Mouse (Mus musculus): ENCODE measurements around the gene Rnase12.

Gene Rnase12

DNA sequence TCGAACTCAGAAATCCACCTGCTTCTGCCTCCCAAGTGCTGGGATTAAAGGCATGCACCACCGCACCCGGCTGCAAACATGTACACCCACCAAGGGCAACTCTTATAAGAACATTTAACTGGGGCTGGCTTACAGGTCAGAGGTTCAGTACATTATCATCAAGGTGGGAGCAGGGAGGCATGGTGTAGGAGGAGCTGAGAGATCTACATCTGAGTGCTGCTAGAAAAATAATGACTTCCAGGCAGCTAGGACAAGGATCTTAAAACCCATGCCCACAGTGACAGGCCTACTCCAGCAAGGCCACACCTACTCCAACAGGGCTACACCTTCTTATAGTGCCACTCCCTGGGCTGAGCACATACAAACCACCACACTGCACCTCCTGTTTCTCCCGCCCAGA is 28.4 kb upstream of the Rnase12 start:
- in situ Hi-C loops (cut with MboI, MseI), result no loop called here

DNA sequence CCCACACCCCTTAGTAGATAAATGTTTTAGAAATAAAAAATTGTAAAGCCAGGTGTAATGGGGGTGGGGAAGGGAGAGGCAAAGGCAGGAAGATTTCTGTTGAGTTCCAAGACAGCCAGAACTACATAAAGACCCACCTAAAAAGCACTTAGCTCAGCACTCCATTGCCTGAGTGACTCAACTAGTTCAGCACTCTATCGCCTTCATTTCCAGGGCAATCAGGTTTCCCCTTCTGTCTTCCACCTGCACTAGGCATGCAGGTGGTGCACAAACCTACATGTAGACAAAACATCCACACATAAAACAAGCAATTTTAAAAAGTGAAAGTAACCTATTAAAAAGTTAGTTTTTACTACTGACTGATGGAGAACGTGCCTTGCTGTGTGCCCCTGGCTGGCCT is 27.6 kb upstream of the Rnase12 start:
- in situ Hi-C loops (cut with MboI, MseI), result no loop called here

DNA sequence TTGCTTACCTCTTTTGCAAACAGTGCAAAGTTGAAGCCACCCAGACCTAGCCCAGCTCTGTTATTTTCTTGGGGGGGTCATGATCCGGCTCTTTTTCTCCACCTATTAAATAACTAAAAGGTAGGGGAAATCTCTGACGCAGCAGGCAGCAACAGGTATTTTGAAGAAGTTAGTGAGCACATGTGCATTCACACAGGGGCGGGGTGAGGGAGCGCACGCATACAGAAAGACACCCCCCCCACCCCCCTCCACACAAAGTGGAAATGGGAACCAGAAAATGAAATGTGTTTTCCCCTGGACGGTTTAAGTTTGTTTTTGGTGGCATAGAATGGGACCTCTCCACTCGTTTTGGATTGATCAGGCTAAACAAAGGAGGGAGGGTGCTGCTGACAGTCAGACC is 26.3 kb upstream of the Rnase12 start:
- in situ Hi-C loops (cut with MboI, MseI), result no loop called here

DNA sequence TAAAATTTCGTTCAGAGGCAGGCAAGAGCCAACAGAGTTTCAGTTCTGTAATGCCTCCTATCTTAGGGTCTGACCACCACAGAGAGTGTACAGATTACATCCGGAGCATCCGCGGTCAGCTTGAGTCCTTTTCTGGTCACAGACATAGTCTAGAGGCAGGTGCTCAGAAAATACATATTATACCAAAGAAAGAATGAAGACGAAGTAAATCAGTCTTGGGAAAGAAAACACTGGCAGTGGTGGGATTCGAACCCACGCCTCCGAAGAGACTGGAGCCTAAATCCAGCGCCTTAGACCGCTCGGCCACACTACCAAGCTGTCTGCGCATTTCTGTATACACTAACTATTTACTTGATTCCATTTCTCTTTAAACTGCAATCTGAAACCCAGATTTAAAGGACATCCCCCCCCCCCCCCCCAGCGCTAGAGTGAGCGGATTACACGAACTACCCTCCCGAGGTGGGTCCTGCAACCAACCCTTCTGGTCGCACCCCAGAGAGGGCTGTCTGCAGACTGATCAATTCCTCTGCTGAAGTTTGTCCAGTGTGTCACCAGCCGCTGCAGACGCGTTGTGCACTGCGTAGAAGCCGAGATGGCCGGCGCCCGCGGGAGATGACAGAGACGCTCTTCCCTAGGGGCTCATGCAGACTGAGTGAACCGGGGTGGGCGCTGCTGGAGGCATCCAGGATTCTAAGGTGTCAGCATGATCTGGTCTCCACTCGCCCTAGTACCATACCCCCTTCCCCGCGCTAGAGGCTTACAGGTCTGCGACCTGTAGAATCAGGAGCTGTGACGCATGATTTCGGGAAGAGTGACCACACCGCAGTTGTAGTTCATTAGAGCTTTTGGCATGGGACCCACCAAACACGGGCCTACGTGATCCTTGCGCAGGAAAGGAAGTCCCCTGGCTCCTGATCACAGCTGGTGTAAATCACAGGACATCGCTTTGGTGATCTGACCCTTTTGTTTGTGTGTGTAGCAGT is 25.4 kb upstream of the Rnase12 start:
- in situ Hi-C loops (cut with MboI, MseI), result no loop called here

GRCm38 (mm10) chr14:51081035-51081434 is 23.6 kb upstream of the Rnase12 start:
- in situ Hi-C loops (cut with MboI, MseI), result no loop called here

GRCm38 (mm10) chr14:51079180-51079579 is 21.7 kb upstream of the Rnase12 start:
- in situ Hi-C loops (cut with MboI, MseI), result no loop called here

DNA sequence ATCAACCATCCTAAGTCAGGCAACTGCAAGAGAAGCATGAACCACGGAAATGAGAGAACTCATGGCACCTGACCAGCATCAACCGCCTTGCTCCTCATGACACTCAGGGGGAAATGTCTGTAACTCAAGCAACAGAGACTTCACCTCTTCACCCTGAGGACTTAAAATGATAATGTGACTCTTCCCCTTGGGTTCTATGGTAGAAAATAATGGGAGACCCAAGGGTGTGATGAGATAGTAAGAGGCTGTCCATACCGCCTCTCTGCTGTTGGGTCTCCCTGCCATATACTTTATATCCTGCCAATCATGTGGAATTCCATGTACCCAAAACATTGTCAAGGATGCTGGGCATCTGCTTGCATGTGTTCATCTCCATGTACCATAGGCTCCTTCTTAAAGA is 16.9 kb upstream of the Rnase12 start, which contains the start of gene Olfr750:
Gene Olfr750, minus strand, starts transcription at position 101 of the 400 bp plus-strand sequence.
- in situ Hi-C loops (cut with MboI, MseI), result loop anchor here (5.0 kb wide), 1 partner anchor 267 kb away; the partner anchor contains the start of genes Ccnb1ip1 and Parp2

DNA sequence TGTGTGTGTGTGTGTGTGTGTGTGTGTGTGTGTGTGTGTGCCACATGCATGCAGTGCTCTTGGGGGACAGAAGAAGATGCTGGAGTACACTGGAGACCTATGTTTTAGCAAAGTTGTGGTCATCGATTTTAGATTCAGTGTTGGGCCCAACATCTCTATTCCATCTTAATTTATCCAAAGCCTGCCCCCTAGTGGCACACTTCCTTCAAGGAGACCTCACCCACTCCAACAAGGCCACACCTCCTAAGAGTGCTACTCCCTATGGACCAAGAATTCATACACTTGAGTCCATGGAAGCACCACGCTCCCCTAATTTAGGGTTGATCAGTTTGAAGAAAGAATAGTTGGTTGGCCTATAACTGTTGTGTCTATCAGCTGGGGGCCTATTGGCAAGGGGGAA is 12.2 kb upstream of the Rnase12 start:
- in situ Hi-C loops (cut with MboI, MseI), result loop anchor here (5.0 to 10.0 kb wide), 3 partner anchors 142 to 1015 kb away; partner anchors contain the start of genes Ccnb1ip1 and Parp2

DNA sequence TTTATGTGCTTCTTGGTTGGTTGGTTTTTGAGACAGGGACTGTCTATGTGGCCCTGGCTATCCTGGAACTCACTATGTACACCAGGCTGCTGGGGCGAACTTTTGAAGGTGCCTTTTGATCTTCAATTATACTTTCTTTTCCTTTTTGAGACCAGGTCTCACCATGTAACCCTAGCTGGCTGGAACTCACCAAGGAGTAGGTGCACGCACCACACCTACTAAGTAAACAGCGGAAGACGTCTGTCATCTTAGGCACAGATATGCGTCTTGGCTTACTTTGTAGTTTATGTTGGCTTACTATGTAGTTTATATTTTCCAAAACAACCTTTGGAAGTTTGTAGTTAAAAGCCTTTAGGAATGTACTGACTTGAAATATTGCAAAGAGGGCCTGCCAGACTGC is 11.5 kb upstream of the Rnase12 start:
- in situ Hi-C loops (cut with MboI, MseI), result loop anchor here (5.0 to 10.0 kb wide), 2 partner anchors 142 to 1014 kb away; no protein-coding TSS in a partner anchor

GRCm38 (mm10) chr14:51060761-51061160 is 3.3 kb upstream of the Rnase12 start:
- in situ Hi-C loops (cut with MboI, MseI), result loop anchor here (5.0 to 10.0 kb wide), 2 partner anchors 33 to 1006 kb away; no protein-coding TSS in a partner anchor

GRCm38 (mm10) chr14:51054243-51055237 is 2.9 kb downstream of the Rnase12 start:
- in situ Hi-C loops (cut with MboI, MseI), result no loop called here

- in situ Hi-C loops (cut with MboI, MseI), result no loop called here
Observed at GRCm38 (mm10) chr14:51053176-51053575, 4.3 kb downstream of the Rnase12 start.

DNA sequence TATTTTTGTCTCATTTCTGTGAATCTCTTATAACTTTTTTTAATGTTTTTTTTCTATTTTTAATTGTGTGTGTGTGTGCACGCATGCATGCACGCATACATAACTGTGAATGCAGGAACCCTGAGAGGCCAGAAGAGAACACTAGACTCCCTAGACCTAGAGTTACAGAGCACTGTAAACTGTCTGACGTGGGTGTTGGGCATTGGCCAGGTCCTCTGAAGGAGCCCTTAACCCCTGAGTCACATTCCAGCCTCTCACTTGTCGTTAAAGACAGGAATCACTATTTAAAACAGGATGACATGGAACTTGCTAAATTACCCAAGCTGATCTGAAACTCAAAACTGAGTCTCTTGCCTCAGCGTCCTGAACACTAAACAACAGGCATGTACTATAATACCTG is 5.5 kb downstream of the Rnase12 start:
- in situ Hi-C loops (cut with MboI, MseI), result no loop called here

GRCm38 (mm10) chr14:51050063-51050462 is 7.4 kb downstream of the Rnase12 start, which contains the start of gene Rnase11:
Gene Rnase11, minus strand, starts transcription at chr14:51050163.
- in situ Hi-C loops (cut with MboI, MseI), result no loop called here

GRCm38 (mm10) chr14:51047846-51048245 is 9.6 kb downstream of the Rnase12 start:
- in situ Hi-C loops (cut with MboI, MseI), result no loop called here

GRCm38 (mm10) chr14:51041769-51042168 is 15.7 kb downstream of the Rnase12 start, which contains the start of gene Rnase9:
Gene Rnase9, minus strand, starts transcription at chr14:51041869.
- in situ Hi-C loops (cut with MboI, MseI), result no loop called here

DNA sequence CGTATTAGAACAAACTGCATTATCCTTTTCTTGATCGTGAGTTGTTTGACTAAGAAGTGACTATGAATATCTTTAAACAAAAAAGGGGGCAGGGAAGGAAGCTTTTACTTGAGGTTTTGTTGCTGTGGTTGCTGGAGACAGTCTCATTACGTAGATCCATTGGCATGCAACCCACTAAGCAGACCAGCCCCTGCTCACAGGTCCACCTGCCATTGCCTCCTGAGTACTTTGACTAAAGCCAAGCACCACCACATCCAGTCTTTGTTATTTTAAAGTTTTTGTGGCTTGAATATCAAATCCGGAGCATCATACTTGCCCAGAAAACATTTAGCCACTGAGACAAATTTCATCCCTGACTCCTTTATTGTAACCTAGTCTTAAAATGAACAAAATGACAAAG is 21.2 kb downstream of the Rnase12 start:
- in situ Hi-C loops (cut with MboI, MseI), result no loop called here

- in situ Hi-C loops (cut with MboI, MseI), result no loop called here
Observed at GRCm38 (mm10) chr14:51035206-51035605, 22.3 kb downstream of the Rnase12 start.

GRCm38 (mm10) chr14:51027387-51028155 is 29.9 kb downstream of the Rnase12 start:
- in situ Hi-C loops (cut with MboI, MseI), result loop anchor here (5.0 kb wide), 2 partner anchors 35 to 70 kb away; no protein-coding TSS in a partner anchor

GRCm38 (mm10) chr14:51026391-51027133 is 30.9 kb downstream of the Rnase12 start:
- in situ Hi-C loops (cut with MboI, MseI), result loop anchor here (5.0 kb wide), 2 partner anchors 36 to 71 kb away; no protein-coding TSS in a partner anchor

Measured in regulatory T cell (primary cell).